Mouse (Mus musculus): ENCODE measurements around the gene Matn4.

The Matn4 gene

DNA sequence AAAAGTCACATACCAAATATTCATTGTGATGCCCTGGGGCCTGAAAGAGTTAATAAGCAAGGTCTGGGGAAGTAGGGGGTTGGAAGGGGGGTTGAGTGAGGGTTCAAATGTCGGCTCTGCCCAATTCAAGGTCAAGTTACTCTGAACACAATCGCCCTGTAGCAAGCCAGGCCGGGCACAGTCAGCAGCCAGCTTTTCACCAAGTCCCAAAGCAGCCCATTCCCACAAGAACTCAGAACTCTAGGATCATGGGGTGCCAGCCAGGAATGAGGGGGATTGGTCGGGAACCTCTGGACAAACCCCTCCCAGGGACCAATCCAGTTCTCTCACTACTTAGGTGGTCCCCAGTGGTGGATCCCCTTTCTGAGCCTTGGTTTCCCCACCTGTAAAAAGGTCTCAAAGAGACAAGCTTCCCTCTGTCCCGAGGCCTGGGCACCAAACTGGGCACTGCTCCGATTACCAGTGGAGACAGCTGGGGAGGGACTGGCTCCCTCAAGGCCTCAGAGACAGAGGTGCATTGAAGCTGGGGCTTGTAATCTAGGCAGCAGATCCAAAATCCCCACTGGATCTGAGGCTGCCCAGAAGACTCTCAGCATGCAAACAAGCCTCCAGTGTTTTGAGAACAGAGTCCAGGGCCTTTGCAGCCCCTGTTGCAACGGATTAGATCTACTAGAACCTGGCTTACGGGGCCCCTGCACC lies 31.4 kb upstream of the Matn4 start:
- no peak for DNase-seq (ENCODE audit: low spot score in 2 of 2)

DNA sequence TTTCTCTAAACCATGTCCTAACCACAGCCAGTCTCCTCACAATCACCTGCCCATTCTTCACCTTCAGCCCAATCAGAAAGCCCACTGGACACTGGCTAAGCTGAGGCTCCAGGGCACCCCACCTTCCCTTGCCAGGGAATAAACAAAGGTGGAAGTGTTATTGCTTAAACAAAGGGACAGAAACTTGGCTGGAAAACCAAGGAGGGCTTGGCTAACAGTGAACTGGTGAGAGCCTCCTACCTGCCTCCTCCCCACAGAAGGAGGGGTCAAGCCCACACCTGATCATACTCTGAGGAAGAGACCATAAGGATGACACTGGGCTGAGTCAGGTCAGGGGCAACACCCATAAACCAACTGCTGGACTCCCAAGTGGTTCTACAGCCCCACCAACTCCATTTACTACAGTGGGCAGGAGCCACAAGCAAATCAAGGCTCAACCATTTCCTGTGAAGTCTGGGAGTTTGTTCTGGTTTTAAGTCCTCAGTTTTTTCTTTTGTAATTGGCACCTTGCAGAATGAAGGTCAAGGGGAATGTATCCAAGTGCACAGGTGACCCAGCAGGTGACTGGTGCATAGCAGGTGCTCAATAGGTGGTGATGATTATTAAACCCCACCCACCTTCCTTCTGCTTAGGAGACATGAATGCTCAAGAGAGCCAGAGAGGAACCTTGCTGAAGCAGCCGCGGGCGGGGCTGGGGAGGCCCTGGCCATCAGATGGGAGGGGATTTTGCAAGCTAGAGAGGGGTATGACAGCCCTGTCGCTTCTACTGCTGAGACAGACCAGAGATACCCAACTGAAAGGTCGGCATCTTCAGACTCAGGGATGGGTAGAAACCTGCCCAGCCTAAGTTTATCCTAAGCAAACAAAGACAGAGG lies 30.5 kb upstream of the Matn4 start:
- no peak for DNase-seq (ENCODE audit: low spot score in 2 of 2)

DNA sequence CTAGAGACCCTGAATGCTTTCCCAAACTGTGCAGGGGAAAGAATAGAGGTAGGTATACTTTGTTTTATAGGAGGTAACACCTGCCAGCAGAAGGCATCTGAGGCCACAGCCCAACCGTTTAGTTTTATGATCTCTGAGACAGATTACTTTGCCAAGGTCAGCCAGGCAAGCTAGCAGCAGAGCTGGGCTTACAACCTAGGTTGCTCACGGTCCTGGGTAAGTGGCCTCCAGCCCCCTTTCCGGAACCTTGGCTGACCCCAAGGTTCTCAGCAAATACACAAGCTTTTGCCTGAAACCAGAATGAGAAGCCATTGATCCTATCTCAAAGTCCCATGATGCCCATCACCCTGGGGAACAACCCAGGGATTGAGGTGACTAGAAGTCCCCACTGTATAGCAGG lies 29.7 kb upstream of the Matn4 start:
- DNase-seq (ENCODE audit: low spot score in 2 of 2): no peak

DNA sequence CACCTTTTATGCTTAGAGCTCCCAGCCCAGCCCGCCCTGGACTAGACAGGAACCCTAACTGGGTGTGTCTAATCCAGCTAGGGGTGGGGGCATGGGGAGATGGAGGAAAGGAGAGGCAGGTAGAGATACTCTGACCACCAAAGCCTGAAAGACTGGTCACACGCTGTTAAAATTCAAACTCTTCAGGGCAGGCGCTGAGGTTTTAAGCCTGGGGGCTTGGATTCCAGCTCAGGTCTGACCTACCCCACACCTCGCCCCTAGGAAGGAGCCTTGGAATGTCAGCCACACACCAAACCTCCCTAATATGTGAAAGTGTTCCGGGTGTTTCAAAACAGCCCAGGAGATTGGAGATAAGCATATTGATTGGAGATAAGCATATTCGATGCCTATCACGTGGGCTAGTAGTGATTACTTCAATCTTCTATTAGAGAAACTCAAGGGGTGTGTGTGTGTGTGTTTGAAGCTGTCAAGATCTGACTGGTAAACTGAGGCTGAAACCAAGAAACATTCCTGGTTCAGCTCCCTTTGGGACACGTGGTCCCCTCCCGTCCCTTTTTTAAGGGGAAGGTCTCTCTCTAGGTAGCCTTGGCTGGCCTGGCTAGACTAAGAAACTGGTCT lies 28.4 kb upstream of the Matn4 start:
- no peak for DNase-seq (ENCODE audit: low spot score in 2 of 2)

DNA sequence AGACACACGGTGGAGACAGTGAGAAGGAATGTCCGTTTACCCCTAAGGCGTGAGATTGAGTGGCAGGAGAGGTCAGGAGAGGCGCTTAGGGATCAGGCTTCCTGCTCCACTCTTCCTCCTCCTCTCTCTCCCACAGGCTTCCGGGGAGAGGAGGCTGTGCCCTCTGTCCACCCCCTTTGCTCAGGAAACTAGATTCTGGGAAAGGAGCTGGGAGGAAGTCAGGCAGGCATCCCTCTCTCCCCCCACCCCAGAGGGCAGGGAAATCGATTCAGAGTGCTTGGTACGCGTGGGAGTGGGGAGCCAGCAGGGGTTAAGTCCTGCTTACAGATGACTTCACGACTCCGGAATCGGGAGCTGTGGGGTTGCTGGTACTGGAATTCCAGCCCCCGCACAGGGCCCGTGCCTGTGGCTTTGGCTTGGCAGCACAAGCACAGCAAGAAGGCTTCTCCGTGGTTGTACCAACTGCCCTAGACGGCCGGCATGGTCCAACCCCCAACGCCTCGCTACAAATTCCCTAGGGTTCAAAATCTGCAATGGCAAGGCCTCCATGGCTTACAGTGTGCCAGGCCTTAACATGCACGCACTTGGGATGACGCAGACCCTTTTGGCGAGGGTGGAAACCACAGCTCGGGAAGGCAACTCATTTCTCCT lies 27.7 kb upstream of the Matn4 start:
- no peak for DNase-seq (ENCODE audit: low spot score in 2 of 2)

DNA sequence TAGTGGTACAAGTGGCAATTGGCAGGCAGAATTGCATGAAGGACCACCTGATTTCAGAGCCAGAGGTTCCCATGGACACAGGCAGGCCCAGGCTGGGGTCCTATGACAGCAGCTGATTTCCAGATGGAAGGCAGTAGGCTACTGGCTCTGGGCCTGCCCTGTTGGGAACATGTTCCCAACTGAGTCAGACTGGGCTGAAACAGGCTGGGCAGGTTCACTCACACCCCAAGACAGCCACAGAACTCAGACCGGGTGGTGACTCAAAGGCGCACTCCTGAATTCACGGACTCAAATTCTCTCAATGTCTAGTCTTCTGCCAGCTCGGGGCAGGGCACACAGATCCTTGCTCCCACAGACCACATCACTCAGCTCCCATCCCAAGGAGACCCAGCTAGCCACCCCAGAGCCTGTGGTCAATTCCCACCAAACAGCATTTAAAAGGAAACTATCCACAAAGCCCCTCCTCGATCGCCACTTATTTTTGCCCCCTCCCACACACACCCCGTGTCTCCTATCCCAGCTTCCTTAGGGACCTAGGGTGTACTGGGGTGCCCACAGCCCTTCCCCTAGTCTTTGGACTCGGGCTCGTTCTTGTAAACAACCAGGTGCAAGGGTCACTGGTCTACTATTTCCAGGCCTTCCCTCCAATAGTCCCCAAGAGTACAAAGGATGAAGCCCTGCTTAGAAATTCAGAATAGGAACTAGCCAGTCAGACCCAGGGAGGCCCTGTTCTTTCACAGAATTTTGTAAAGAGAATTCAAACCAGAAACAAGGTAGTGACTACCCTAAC lies 26.9 kb upstream of the Matn4 start:
- no peak for DNase-seq (ENCODE audit: low spot score in 2 of 2)

DNA sequence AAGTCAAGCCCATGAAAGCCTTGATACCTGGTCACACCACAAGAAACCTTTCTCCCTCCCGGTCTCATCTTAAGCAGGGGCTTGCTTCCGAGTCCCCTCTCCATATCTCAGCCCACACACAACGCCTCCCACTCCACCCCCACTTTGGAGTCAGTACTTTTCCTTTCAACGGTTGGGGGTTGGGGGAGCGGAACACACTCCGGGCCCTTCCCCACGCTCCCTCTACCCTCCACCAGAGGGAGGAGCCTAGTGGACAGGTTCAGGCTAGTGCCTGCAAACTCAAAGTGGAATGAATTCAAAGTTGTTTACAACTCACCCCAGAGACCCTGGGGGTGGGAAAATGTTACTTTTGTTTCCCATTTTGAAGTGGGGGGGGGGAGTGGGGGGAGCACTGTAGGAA lies 25.7 kb upstream of the Matn4 start:
- DNase-seq (ENCODE audit: low spot score in 2 of 2): no peak

DNA sequence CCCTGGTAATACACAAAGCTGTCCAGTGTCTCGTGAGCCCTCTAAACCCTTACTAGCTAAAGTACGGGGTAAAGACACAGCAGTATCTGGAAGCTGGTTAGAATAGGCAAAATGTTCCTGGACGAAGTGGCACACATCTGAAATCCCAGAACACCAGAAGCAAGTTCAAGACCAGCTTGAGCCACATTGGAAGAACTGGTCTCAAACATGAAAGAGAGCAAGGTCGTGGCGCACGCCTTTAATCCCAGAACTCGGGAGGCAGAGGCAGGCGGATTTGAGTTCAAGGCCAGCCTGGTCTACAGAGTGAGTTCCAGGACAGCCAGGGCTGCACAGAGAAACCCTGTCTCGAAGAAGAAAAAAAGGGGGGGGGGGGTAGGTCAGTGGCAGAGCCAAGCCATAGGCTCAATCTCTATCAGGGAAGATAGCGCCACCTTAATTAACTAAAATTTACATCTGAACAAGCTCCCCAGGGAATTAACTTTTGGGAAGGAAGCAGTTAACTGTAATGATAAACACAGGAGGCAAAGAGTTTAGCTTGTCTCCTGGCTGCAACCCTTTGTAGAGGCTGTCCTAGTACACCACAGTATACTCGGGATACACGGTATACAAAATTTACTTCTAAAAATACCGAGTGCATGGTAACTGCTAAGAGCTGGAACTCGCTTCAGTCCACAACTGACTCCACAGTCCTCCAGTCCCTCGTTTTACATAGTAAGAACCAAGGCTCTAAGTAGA lies 25.1 kb upstream of the Matn4 start:
- no peak for DNase-seq (ENCODE audit: low spot score in 2 of 2)

DNA sequence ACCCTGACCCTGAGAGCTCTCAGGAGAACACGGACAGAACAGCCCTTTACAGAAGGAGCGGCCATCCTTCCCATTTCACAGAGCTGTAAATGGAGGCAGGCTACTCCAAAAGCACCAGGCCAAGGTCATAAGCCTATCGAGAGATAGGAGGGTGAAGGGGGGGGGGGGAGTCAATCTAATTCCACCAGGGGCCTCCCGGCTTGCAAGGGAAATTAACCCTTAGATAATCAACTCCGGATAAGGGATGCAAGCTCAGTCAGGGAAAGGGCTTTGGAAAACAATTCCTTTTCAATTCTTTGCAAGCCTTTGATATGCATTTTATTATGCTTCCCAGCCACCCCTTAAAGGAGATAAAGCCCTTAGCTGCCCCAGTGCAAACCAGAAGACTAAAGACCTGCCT lies 23.5 kb upstream of the Matn4 start:
- no peak for DNase-seq (ENCODE audit: low spot score in 2 of 2)

DNA sequence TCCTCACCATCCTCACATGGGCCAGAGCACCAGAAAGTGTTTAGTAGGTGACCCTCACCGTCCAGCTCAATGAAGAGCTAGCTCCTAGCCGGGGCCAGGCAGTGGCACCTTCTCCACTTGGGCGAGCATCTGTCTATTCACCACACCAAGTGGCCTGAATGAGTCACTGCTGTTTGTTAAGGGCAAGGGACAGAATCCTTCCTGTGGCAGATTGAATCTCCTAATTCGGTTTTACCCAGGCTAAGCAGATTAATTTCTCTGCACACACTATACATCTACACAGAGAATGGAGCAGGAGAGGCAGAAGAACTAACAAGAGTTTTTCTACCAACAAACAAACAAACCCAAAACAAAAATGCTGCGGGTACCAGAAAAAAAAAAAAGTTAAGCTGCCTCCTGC lies 22.0 kb upstream of the Matn4 start:
- DNase-seq (ENCODE audit: low spot score in 2 of 2): no peak

DNA sequence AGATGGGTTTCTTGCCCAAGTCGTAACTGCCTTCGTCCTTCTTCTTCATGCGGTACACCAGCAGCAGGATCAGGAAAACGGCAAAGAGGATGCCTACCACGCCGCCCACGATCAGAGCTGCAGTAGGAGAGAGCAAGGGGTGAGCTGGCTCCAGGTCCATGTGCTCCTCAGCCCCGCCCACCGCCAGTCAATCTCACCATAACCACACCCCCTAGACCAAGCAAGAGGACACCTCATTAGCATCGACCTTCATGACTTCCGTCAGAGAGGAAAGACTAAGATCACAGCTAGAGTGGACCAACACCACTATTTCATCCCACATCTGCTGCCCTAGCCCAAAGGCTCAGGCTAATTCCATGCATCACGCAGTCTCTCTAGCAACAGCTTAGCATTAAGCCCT lies 21.2 kb upstream of the Matn4 start:
- DNase-seq (ENCODE audit: low spot score in 2 of 2): no peak

DNA sequence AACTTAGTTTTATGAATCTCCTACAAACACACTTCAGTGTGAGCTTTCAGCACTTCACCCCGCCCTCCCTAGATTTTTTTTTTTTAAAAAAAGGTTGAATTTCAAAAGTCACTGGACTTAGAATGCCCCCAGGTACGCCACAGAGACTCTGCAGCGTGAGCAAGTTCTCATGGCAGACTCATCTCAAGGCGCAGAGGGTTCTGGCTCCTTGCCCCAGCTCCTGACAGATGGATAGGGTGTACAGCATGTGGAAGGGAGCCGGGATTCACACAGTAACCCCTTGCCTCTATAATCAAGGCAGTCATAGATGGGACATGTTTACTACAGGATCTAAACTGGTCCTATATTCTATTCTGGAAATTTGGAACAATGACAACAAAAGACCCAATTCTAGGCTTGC lies 20.4 kb upstream of the Matn4 start:
- DNase-seq (ENCODE audit: low spot score in 2 of 2): no peak

DNA sequence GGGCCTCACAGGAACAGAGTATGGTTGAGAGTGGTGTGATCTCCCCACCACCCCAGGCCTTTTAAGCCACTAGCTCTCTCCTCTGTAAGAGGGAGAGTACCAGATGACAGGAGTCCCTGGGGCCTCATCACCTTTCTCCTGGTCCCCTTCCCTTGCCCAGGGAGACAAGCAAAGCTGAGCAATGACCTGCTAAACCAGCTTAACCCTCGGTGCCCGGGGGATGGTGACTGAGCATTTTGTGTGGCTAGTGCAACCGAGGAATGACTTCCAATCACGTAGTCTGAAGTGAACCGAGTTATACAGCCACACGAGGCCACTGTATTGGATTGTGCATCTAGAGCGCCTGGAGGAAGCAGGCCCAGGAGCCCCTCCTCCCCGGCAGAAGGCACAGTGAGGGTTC lies 19.4 kb upstream of the Matn4 start:
- DNase-seq (ENCODE audit: low spot score in 2 of 2): no peak

DNA sequence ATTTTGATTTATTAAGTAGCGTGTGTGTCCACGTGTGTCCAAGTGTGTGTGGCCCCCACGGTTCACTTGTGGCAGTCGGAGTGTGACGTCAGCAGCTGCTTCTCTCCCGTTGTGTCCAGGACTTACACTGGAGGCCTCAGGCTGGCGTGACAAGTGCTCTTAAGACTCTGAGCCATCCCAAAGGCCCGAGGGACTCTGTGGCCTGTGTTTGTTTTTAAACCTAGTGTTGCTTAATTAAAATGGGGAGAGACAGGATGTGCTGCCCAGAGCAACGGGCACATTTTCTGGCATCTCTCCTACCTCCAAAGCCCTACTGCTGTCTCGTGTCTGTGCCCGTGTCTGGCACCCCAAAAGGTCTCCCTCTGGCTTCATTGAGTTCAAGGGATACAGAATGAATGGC lies 18.5 kb upstream of the Matn4 start:
- DNase-seq (ENCODE audit: low spot score in 2 of 2): no peak

DNA sequence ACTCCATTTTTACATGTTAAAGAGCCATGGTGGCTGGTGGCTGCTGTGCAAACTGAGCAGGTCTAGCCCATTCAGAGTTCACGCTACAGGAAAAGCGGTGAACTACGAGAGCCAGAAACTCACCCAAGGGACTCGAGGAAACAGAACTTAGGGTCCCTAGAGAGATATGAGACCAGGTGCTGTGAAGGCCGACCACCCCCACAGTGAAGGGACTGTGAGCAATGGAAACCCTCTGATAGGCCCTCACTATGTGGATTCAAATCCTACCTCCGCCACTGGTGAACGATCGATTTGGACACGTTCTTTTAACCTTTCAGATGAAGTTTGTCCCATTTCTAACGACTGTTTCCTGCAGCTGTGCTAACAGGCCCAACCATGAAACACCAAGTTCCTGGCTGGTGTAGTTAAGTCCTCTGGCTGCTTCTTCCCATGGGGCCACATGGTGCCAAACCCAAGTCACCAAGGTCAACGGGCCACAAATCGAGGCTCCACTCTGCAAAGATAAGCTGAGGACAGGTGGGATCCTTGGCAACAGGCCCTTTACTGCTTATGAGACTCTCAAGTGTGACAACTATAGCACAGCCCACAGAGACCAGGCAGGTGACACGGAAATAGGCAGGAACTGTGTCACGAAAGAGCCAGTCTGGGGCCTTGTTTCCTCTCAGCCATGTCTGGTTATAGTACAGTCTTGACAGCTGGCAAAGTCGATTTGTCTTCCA lies 17.9 kb upstream of the Matn4 start:
- no peak for DNase-seq (ENCODE audit: low spot score in 2 of 2)

DNA sequence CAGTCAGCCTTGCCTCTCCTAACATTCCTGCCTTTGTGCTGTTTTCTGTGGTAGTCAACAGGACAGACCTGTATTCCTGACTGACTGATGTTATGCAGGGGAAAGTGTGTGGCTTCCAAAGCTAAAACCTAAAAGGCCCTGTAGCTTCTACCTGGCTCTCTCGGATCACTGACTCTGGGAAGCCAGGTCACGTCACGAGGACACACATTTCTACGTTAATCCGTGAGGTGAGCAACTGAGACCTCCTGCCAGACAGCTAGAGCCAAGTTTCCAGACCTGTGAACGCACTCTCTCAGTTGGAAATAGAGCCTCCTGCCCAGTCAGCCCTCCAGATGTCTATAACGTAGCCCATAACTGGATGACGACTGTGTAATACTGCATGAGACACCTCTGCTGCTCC lies 17.0 kb upstream of the Matn4 start:
- no peak for DNase-seq (ENCODE audit: low spot score in 2 of 2)

DNA sequence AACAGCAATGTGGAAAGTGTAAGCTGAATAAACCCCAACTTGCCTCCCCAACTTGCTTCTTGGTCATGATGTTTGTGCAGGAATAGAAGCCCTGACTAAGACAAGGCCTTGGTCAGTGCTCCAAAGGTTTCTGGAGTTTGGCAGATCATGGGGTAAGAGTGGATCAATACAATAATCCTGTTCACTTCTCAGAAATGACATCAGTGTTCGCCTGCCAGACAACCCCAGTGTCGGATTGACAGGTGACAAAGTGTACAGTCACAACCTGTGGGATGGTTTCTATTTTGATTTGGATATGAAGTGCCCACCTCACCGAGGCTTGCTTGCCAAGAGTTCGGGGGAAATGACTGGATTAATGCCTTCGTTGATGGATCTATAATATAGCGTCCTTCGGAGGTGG lies 16.3 kb upstream of the Matn4 start:
- DNase-seq (ENCODE audit: low spot score in 2 of 2): no peak

DNA sequence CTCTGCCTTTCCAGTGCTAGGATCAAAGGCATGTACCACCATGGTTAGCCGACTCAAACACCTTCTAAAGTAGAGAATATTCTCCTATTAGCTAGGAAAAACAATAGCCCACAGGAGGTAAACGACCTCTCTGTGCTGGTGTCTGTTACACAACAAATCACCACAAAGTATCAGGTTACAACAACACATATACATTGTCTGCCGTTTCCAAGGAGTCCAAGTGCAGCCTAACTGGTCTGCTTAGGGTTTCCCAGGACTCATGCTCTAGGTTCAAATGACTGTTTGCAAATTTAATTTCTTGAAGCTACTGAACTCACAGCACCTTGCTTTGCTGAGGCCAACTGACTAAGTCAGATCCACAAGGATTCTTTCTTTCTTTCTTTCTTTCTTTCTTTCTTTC lies 14.5 kb upstream of the Matn4 start:
- DNase-seq (ENCODE audit: low spot score in 2 of 2): no peak

DNA sequence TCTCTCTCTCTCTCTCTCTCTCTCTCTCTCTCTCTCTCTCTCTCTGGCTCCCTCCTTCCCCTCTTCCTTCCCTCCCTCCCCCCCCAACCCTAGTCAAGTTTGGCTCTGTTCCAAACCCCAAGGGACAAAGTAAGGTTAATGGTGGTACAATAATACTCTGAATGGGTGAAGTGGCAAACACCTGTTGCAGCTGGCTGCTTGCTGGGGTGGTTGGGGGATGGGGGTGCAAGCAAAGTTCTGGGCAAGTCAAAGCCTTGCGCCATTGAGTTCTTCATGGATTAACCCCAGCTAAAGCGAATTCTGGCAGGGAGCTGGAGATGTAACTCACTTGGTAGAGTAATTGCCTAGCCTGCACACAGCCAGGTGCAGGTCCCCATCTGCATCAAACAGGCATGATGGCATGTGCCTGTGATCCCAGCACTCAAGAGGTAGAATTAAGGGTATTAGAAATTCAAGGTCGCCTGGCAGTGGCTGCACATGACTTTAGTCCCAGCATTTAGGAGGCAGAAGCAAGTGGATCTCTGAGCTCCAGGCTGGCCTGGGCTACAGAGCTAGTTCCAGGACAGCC lies 13.4 kb upstream of the Matn4 start:
- DNase-seq (ENCODE audit: low spot score in 2 of 2): no peak

DNA sequence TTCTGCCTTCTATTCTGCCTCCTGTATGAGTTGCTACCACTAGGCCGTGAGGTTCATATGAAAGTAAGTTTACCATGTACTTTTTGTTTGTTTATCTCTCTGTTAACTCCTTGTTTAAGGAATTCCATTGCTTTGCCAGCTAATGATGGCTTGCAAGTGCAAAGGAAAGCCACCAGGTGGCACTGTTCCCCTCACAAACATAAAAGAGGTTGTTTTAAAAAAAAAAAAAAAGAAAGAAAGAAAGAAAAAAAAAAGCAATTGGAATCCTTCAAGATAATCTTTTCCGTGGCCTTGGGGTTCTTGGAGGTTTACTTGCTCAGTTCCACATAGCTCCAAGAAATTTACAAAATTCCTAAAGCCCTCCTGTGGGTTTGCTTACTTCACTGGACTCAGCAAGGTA lies 12.2 kb upstream of the Matn4 start:
- no peak for DNase-seq (ENCODE audit: low spot score in 2 of 2)

Data from frontal cortex, postnatal 25 days (tissue).